Mouse (Mus musculus) heart, adult 11 months (tissue): ENCODE results near the gene Timm50.

Experiments
- DNase-seq: peaks from one replicate; pipeline ENCODE4 v3.0.0; 2022

The Timm50 gene

GRCm38 (mm10) chr7:28267129-28268041, 44.5 kb downstream of the Timm50 start, which contains the start of gene Eid2:
Eid2 (plus strand) TSS chr7:28267881.
- DNase-seq = peak; percentile 99

- no peak for DNase-seq
Observed at GRCm38 (mm10) chr7:28265391-28265790, 46.5 kb downstream of the Timm50 start.

GRCm38 (mm10) chr7:28263786-28264185, 48.1 kb downstream of the Timm50 start:
- DNase-seq = no peak

- no peak for DNase-seq
Observed at GRCm38 (mm10) chr7:28262861-28263260, 49.0 kb downstream of the Timm50 start.
